Mouse (Mus musculus) liver, embryonic 12.5 days (tissue): ENCODE data around the gene Pdzrn3. TPM values are rescaled to one million over a fixed set of nuclear protein-coding genes. Genes with fewer than 3 reads are reported as not detected.

Experiments used
- ATAC-seq: fragments of 200-750 bp; cut with Nextera tagmentation; 2 replicates; pipeline ENCODE4 v1.8.0; 2017; ENCODE audit warnings: moderate number of reproducible peaks, mild to moderate bottlenecking, moderate library complexity
- H3K27ac ChIP-seq: fragments of 300-500 bp; sonication (generic); 2 replicates; pipeline ENCODE4 v1.5.1; 2016; ENCODE audit warnings: mild to moderate bottlenecking
- H3K27me3 ChIP-seq: fragments of 300-500 bp; sonication (generic); replicated peaks from 2 replicates; pipeline ENCODE4 v1.6.1; 2016; ENCODE audit warnings: mild to moderate bottlenecking, moderate library complexity
- H3K36me3 ChIP-seq: fragments of 300-500 bp; sonication (generic); 2 replicates; pipeline ENCODE4 v1.6.1; 2016; ENCODE audit warnings: mild to moderate bottlenecking, moderate library complexity
- H3K4me1 ChIP-seq: fragments of 300-500 bp; sonication (generic); 2 replicates; pipeline ENCODE4 v1.6.1; 2016
- H3K4me2 ChIP-seq: fragments of 300-500 bp; sonication (generic); 2 replicates; pipeline ENCODE4 v1.6.1; 2016; ENCODE audit warnings: mild to moderate bottlenecking, moderate library complexity
- H3K4me3 ChIP-seq: fragments of 300-500 bp; sonication (generic); 2 replicates; pipeline ENCODE4 v1.5.1; 2016; ENCODE audit warnings: mild to moderate bottlenecking, moderate library complexity
- H3K9ac ChIP-seq: fragments of 300-500 bp; sonication (generic); 2 replicates; pipeline ENCODE4 v1.6.1; 2016; ENCODE audit warnings: mild to moderate bottlenecking, moderate library complexity
- H3K9me3 ChIP-seq: fragments of 300-500 bp; sonication (generic); replicated peaks from 2 replicates; pipeline ENCODE4 v1.6.1; 2016; ENCODE audit warnings: mild to moderate bottlenecking, moderate library complexity
- WGBS: fragments of 180-500 bp; shearing (Covaris S2); methylation state at CpG from one replicate; pipeline ENCODE4 v1.1.7; 2016; ENCODE audit not compliant: insufficient replicate concordance; 5-methylcytosine and 5-hydroxymethylcytosine counted together
- polyA plus RNA-seq: library from polyadenylated mRNA; unstranded; fragments of >200 nt; fragmentation: Nextera tagmentation; extraction: Ambion mirVana; gene quantifications from 2 replicates; pipeline ENCODE4 v1.2.1, GENCODE M21; 2016

Gene Pdzrn3
- polyA plus RNA-seq, 1 experiment from 2014 or later, result 1.4 TPM

GRCm38 (mm10) chr6:101384958-101385357, 7.3 kb upstream of the Pdzrn3 start:
- Histone ChIP-seq H3K4me1 (no peaks in the 10 kb centered on the region), H3K9me3 (no peaks in the 10 kb centered on the region), H3K36me3 (no peaks in the 10 kb centered on the region), H3K9ac (no peak overlapping the region), H3K4me2 (no peak overlapping the region), H3K4me3 (no peak overlapping the region), H3K27ac (no peak overlapping the region), H3K27me3 (peaks cover 8% of the 10 kb centered on the region)
- WGBS, result 59% methylated on average over 7 of the region's 7 CpGs
- no peak for ATAC-seq

- WGBS, result 63% methylated on average over 6 of the region's 6 CpGs
- Histone ChIP-seq H3K27me3 (peaks cover 13% of the 10 kb centered on the region), H3K36me3 (no peaks in the 10 kb centered on the region), H3K9me3 (no peaks in the 10 kb centered on the region), H3K4me1 (no peaks in the 10 kb centered on the region), H3K27ac (no peak overlapping the region), H3K4me3 (no peak overlapping the region), H3K4me2 (no peak overlapping the region), H3K9ac (no peak overlapping the region)
- no peak for ATAC-seq
Measured at GRCm38 (mm10) chr6:101384476-101384875, 6.8 kb upstream of the Pdzrn3 start.

- no peak overlapping the region for H3K4me3 ChIP-seq
Measured at GRCm38 (mm10) chr6:101382891-101383290, 5.2 kb upstream of the Pdzrn3 start.

GRCm38 (mm10) chr6:101379546-101379945, 1.8 kb upstream of the Pdzrn3 start:
- H3K9me3 ChIP-seq, result no peaks in the 10 kb centered on the region
- no peak for ATAC-seq
- WGBS, result 48% methylated on average over 3 of the region's 3 CpGs
- no peak overlapping the region for H3K4me3 ChIP-seq
- H3K36me3 ChIP-seq, result no peaks in the 10 kb centered on the region
- no peak overlapping the region for H3K27ac ChIP-seq
- H3K4me2 ChIP-seq, result no peak overlapping the region
- H3K27me3 ChIP-seq, result peaks cover 51% of the 10 kb centered on the region
- no peak overlapping the region for H3K9ac ChIP-seq
- peaks cover 6% of the 10 kb centered on the region; the same call in 1 of the 2 replicates for H3K4me1 ChIP-seq

More at GRCm38 (mm10) chr6:101382891-101383290, 5.2 kb upstream of the Pdzrn3 start:
- no peak for ATAC-seq
- peaks cover 27% of the 10 kb centered on the region for H3K27me3 ChIP-seq
- H3K9ac ChIP-seq, result no peak overlapping the region
- no peak overlapping the region for H3K4me2 ChIP-seq
- WGBS, result 66% methylated on average over 4 of the region's 4 CpGs
- H3K9me3 ChIP-seq, result no peaks in the 10 kb centered on the region
- no peaks in the 10 kb centered on the region for H3K4me1 ChIP-seq
- no peaks in the 10 kb centered on the region for H3K36me3 ChIP-seq
- no peak overlapping the region for H3K27ac ChIP-seq

- Histone ChIP-seq H3K27me3 (peaks cover 51% of the 10 kb centered on the region), H3K9me3 (no peaks in the 10 kb centered on the region), H3K36me3 (no peaks in the 10 kb centered on the region), H3K4me2 (peak overlapping the region; percentile 48), H3K4me1 (peaks cover 6% of the 10 kb centered on the region; the same call in 1 of the 2 replicates), H3K9ac (0 out of 2 replicates have a peak overlapping the region, but pooled peaks have one; percentile 35), H3K27ac (no peak overlapping the region), H3K4me3 (peak overlapping the region; percentile 52)
- WGBS, result 1% methylated on average over 22 of the region's 29 CpGs
- peak; percentile 28 for ATAC-seq
Measured at GRCm38 (mm10) chr6:101377935-101378609, 375 bp upstream of the Pdzrn3 start.

GRCm38 (mm10) chr6:101376511-101377166, 1.1 kb downstream of the Pdzrn3 start:
- no peak for ATAC-seq
- peak overlapping the region; percentile 27; the same call in 1 of the 2 replicates for H3K9ac ChIP-seq
- peak overlapping the region; percentile 48 for H3K4me2 ChIP-seq
- peaks cover 6% of the 10 kb centered on the region; the same call in 1 of the 2 replicates for H3K4me1 ChIP-seq
- WGBS, result 7% methylated on average over 10 of the region's 10 CpGs
- no peaks in the 10 kb centered on the region for H3K36me3 ChIP-seq
- peaks cover 51% of the 10 kb centered on the region for H3K27me3 ChIP-seq
- peak overlapping the region; percentile 52 for H3K4me3 ChIP-seq
- peak overlapping the region; percentile 56; the same call in 1 of the 2 replicates for H3K27ac ChIP-seq
- no peaks in the 10 kb centered on the region for H3K9me3 ChIP-seq

- Histone ChIP-seq H3K4me1 (peaks cover 6% of the 10 kb centered on the region; the same call in 1 of the 2 replicates), H3K36me3 (no peaks in the 10 kb centered on the region), H3K27ac (no peak overlapping the region), H3K27me3 (peaks cover 51% of the 10 kb centered on the region), H3K4me3 (peak overlapping the region; percentile 52), H3K4me2 (peak overlapping the region; percentile 48), H3K9ac (no peak overlapping the region), H3K9me3 (no peaks in the 10 kb centered on the region)
- no peak for ATAC-seq
- WGBS, result 38% methylated on average over 10 of the region's 10 CpGs
Measured at GRCm38 (mm10) chr6:101376049-101376448, 1.6 kb downstream of the Pdzrn3 start.

GRCm38 (mm10) chr6:101374721-101375120, 3.0 kb downstream of the Pdzrn3 start:
- Histone ChIP-seq H3K36me3 (no peaks in the 10 kb centered on the region), H3K27me3 (peaks cover 41% of the 10 kb centered on the region), H3K4me1 (peaks cover 6% of the 10 kb centered on the region; the same call in 1 of the 2 replicates), H3K4me2 (peak overlapping the region; percentile 46), H3K4me3 (peak overlapping the region; percentile 9; the same call in 1 of the 2 replicates), H3K27ac (peak overlapping the region; percentile 48; the same call in 1 of the 2 replicates), H3K9ac (no peak overlapping the region), H3K9me3 (no peaks in the 10 kb centered on the region)
- peak; percentile 39; the same call in 1 of the 2 replicates for ATAC-seq
- WGBS, result 38% methylated on average over 7 of the region's 7 CpGs

GRCm38 (mm10) chr6:101374186-101374585, 3.5 kb downstream of the Pdzrn3 start:
- Histone ChIP-seq H3K4me1 (peaks cover 6% of the 10 kb centered on the region; the same call in 1 of the 2 replicates), H3K27ac (no peak overlapping the region), H3K27me3 (peaks cover 37% of the 10 kb centered on the region), H3K4me3 (no peak overlapping the region), H3K4me2 (0 out of 2 replicates have a peak overlapping the region, but pooled peaks have one; percentile 46), H3K36me3 (no peaks in the 10 kb centered on the region), H3K9ac (no peak overlapping the region), H3K9me3 (no peaks in the 10 kb centered on the region)
- 38% methylated on average over 1 of the region's 1 CpGs for WGBS
- ATAC-seq, result no peak

GRCm38 (mm10) chr6:101372982-101373381, 4.7 kb downstream of the Pdzrn3 start:
- H3K9ac ChIP-seq, result no peak overlapping the region
- H3K36me3 ChIP-seq, result no peaks in the 10 kb centered on the region
- H3K9me3 ChIP-seq, result no peaks in the 10 kb centered on the region
- no peak overlapping the region for H3K4me3 ChIP-seq
- no peak overlapping the region for H3K27ac ChIP-seq
- ATAC-seq, result no peak
- no peak overlapping the region for H3K4me2 ChIP-seq
- 67% methylated on average over 5 of the region's 5 CpGs for WGBS
- peaks cover 25% of the 10 kb centered on the region for H3K27me3 ChIP-seq
- peaks cover 6% of the 10 kb centered on the region; the same call in 1 of the 2 replicates for H3K4me1 ChIP-seq

GRCm38 (mm10) chr6:101366809-101367602, 10.7 kb downstream of the Pdzrn3 start:
- Histone ChIP-seq H3K9me3 (no peaks in the 10 kb centered on the region), H3K36me3 (no peaks in the 10 kb centered on the region), H3K4me3 (no peak overlapping the region), H3K9ac (no peak overlapping the region), H3K4me2 (no peak overlapping the region), H3K27me3 (no peaks in the 10 kb centered on the region), H3K27ac (no peak overlapping the region), H3K4me1 (peaks cover 8% of the 10 kb centered on the region; the same call in 1 of the 2 replicates)
- WGBS, result 57% methylated on average over 9 of the region's 9 CpGs
- ATAC-seq, result no peak
